Mouse (Mus musculus) lung, embryonic 14.5 days (tissue): Measurements from ENCODE around the gene Doc2g. TPM values are rescaled to one million over a fixed set of nuclear protein-coding genes. Genes with fewer than 3 reads are reported as not detected.
A peak's percentile ranks its signal among the peaks of the same experiment; 100 is the strongest.

Experiments used
- ATAC-seq: fragments of 200-750 bp; cut with Nextera tagmentation; 2 replicates; pipeline ENCODE4 v1.8.0; 2017; ENCODE audit warnings: mild to moderate bottlenecking, moderate TSS enrichment, moderate library complexity; ENCODE audit not compliant: insufficient read depth
- DNase-seq: peaks from one replicate; pipeline ENCODE4 v3.0.0-alpha.2; 2015
- H3K27ac ChIP-seq: fragments of 300-500 bp; sonication (generic); 2 replicates; pipeline ENCODE4 v1.5.1; 2014; ENCODE audit warnings: low read depth, mild to moderate bottlenecking, moderate library complexity
- H3K27me3 ChIP-seq: fragments of 300-500 bp; sonication (generic); 2 replicates; pipeline ENCODE4 v1.6.1; 2014; ENCODE audit warnings: low read length, control low read depth; ENCODE audit not compliant: insufficient read depth
- H3K36me3 ChIP-seq: fragments of 300-500 bp; sonication (generic); 2 replicates; pipeline ENCODE4 v1.6.1; 2014; ENCODE audit warnings: control low read depth; ENCODE audit not compliant: insufficient read depth
- H3K4me1 ChIP-seq: fragments of 300-500 bp; sonication (generic); 2 replicates; pipeline ENCODE4 v1.6.1; 2014; ENCODE audit warnings: antibody characterized with exemption, control low read depth; ENCODE audit not compliant: insufficient read depth
- H3K4me2 ChIP-seq: fragments of 300-500 bp; sonication (generic); 2 replicates; pipeline ENCODE4 v1.6.1; 2014; ENCODE audit warnings: mild to moderate bottlenecking
- H3K4me3 ChIP-seq: fragments of 300-500 bp; sonication (generic); 2 replicates; pipeline ENCODE4 v1.5.1; 2014; ENCODE audit warnings: low read depth, low read length
- H3K9ac ChIP-seq: fragments of 300-500 bp; sonication (generic); 2 replicates; pipeline ENCODE4 v1.6.1; 2014
- H3K9me3 ChIP-seq: fragments of 300-500 bp; sonication (generic); 2 replicates; pipeline ENCODE4 v1.6.1; 2016; ENCODE audit warnings: low read depth, low read length, control low read depth
- CTCF ChIP-seq: IDR thresholded peaks from 2 replicates; pipeline ENCODE4 v1.5.1; 2016; ENCODE audit warnings: antibody characterized with exemption, low read depth
- WGBS: fragments of 180-500 bp; shearing (Covaris S2); extraction: QIAGEN DNeasy Blood & Tissue Kit; methylation state at CpG from one replicate; pipeline ENCODE4 v1.1.7; 2014; 5-methylcytosine and 5-hydroxymethylcytosine counted together
- polyA plus RNA-seq: library from polyadenylated mRNA; unstranded; fragments of >200 nt; fragmentation: Nextera tagmentation; extraction: Ambion mirVana; gene quantifications from 2 replicates; pipeline ENCODE4 v1.2.1, GENCODE M21; 2014

Gene Doc2g
- polyA plus RNA-seq, 1 experiment from 2014 or later: 2.2 TPM

- TF ChIP-seq CTCF: peak; percentile 93
- Histone ChIP-seq H3K9me3 (no peaks in the 10 kb centered on the region), H3K9ac (no peak overlapping the region), H3K4me3 (no peak overlapping the region), H3K27me3 (no peaks in the 10 kb centered on the region), H3K4me2 (no peak overlapping the region), H3K27ac (no peak overlapping the region), H3K4me1 (no peaks in the 10 kb centered on the region), H3K36me3 (no peaks in the 10 kb centered on the region)
- WGBS: 7% methylated on average over 4 of the region's 4 CpGs
- ATAC-seq: peak; percentile 82
- peak; percentile 95 for DNase-seq
These were observed 22.8 kb upstream of the Doc2g start for GRCm38 (mm10) chr19:3980309-3980708.

GRCm38 (mm10) chr19:3980917-3981316 is 22.2 kb upstream of the Doc2g start:
- no peaks in the 10 kb centered on the region for H3K36me3 ChIP-seq
- H3K4me2 ChIP-seq: no peak overlapping the region
- 67% methylated on average over 9 of the region's 9 CpGs for WGBS
- H3K4me1 ChIP-seq: 0 out of 2 replicates have a peak, but pooled peaks cover 2% of the 10 kb centered on the region
- H3K9me3 ChIP-seq: no peaks in the 10 kb centered on the region
- H3K9ac ChIP-seq: no peak overlapping the region
- ATAC-seq (no peak), DNase-seq (no peak)
- no peak overlapping the region for H3K4me3 ChIP-seq
- TF ChIP-seq CTCF: no peak
- no peak overlapping the region for H3K27ac ChIP-seq
- H3K27me3 ChIP-seq: no peaks in the 10 kb centered on the region

- WGBS: 50% methylated on average over 9 of the region's 9 CpGs
- no peak overlapping the region for H3K4me2 ChIP-seq
These were observed 19.4 kb upstream of the Doc2g start for GRCm38 (mm10) chr19:3983527-3984200.

GRCm38 (mm10) chr19:3985261-3985681 is 17.8 kb upstream of the Doc2g start:
- H3K36me3 ChIP-seq: no peaks in the 10 kb centered on the region
- no peak overlapping the region for H3K9ac ChIP-seq
- peak overlapping the region; percentile 74 for H3K27ac ChIP-seq
- H3K4me1 ChIP-seq: 0 out of 2 replicates have a peak, but pooled peaks cover 7% of the 10 kb centered on the region
- no peak overlapping the region for H3K4me3 ChIP-seq
- H3K4me2 ChIP-seq: peak overlapping the region; percentile 23; the same call in 1 of the 2 replicates
- H3K27me3 ChIP-seq: no peaks in the 10 kb centered on the region
- ATAC-seq (peak; percentile 46; the same call in 1 of the 2 replicates), DNase-seq (peak; percentile 62)
- H3K9me3 ChIP-seq: no peaks in the 10 kb centered on the region
- TF ChIP-seq CTCF: no peak
- 21% methylated on average over 8 of the region's 8 CpGs for WGBS

More at GRCm38 (mm10) chr19:3983527-3984200, 19.4 kb upstream of the Doc2g start:
- no peak for DNase-seq
- no peaks in the 10 kb centered on the region for H3K27me3 ChIP-seq
- TF ChIP-seq CTCF: no peak
- no peak overlapping the region for H3K27ac ChIP-seq
- no peak overlapping the region for H3K4me3 ChIP-seq
- H3K9ac ChIP-seq: no peak overlapping the region
- no peaks in the 10 kb centered on the region for H3K9me3 ChIP-seq
- no peak for ATAC-seq
- 0 out of 2 replicates have a peak, but pooled peaks cover 7% of the 10 kb centered on the region for H3K4me1 ChIP-seq
- H3K36me3 ChIP-seq: no peaks in the 10 kb centered on the region

GRCm38 (mm10) chr19:3986334-3986733 is 16.8 kb upstream of the Doc2g start, which contains the start of gene Acy3:
Acy3 (plus strand) TSS chr19:3986570.
- H3K9ac ChIP-seq: peak within 1 kb of the TSS; percentile 0; the same call in 1 of the 2 replicates
- peak; percentile 85 for ATAC-seq
- H3K27me3 ChIP-seq: no peaks in the 10 kb centered on the region
- peak; percentile 90 for DNase-seq
- TF ChIP-seq CTCF: no peak
- WGBS: 4% methylated on average over 8 of the region's 8 CpGs
- H3K4me2 ChIP-seq: peak within 1 kb of the TSS; percentile 24
- no peaks in the 10 kb centered on the region for H3K36me3 ChIP-seq
- H3K27ac ChIP-seq: peak within 1 kb of the TSS; percentile 74; the same call in 1 of the 2 replicates
- no peak within 1 kb of the TSS for H3K4me3 ChIP-seq
- no peaks in the 10 kb centered on the region for H3K9me3 ChIP-seq
- H3K4me1 ChIP-seq: 0 out of 2 replicates have a peak, but pooled peaks cover 7% of the 10 kb centered on the region

GRCm38 (mm10) chr19:3988066-3988465 is 15.0 kb upstream of the Doc2g start:
- H3K9ac ChIP-seq: no peak overlapping the region
- no peak overlapping the region for H3K4me3 ChIP-seq
- WGBS: 78% methylated on average over 14 of the region's 14 CpGs
- ATAC-seq (no peak), DNase-seq (no peak)
- 0 out of 2 replicates have a peak, but pooled peaks cover 7% of the 10 kb centered on the region for H3K4me1 ChIP-seq
- no peaks in the 10 kb centered on the region for H3K27me3 ChIP-seq
- no peak overlapping the region for H3K4me2 ChIP-seq
- no peaks in the 10 kb centered on the region for H3K36me3 ChIP-seq
- H3K27ac ChIP-seq: no peak overlapping the region
- TF ChIP-seq CTCF: no peak
- H3K9me3 ChIP-seq: no peaks in the 10 kb centered on the region

GRCm38 (mm10) chr19:3988750-3989149 is 14.4 kb upstream of the Doc2g start:
- WGBS: 84% methylated on average over 4 of the region's 4 CpGs

More at GRCm38 (mm10) chr19:3988750-3989149, 14.4 kb upstream of the Doc2g start:
- no peak for ATAC-seq
- no peaks in the 10 kb centered on the region for H3K9me3 ChIP-seq
- H3K27me3 ChIP-seq: no peaks in the 10 kb centered on the region
- H3K4me1 ChIP-seq: 0 out of 2 replicates have a peak, but pooled peaks cover 7% of the 10 kb centered on the region
- H3K4me2 ChIP-seq: no peak overlapping the region
- peak; percentile 15 for DNase-seq
- H3K27ac ChIP-seq: no peak overlapping the region
- H3K36me3 ChIP-seq: no peaks in the 10 kb centered on the region
- peak; percentile 45 for TF ChIP-seq CTCF
- no peak overlapping the region for H3K9ac ChIP-seq
- no peak overlapping the region for H3K4me3 ChIP-seq
